ENCODE assay signal across 9 mouse cellular contexts in the genomic region with DNA sequence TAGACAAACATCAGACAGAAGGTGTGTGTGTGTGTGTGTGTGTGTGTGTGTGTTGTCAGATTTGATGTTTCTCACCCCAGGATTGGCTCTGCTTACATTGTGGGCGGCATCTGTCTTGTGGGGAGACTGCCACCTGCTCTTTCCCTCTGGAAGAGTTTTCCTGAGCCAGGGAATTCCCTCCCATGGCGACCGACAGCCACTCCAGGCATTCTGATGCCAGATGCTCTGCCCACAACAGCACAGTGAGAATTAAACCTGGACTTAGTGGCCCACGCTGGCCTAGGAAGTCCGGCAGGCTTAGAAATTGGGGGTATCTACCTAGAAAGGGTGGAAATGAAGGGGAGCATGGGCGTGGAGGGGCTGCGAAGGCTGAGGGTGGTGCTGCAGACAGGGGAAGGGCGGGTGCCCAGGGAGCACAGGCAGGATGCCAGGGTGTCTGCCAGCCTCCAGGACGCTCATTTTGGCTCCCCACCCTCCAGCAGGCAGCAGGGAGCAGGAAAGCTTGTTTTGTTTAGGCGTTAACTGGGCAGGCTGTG. TPM values are rescaled to one million over a fixed set of nuclear protein-coding genes. Genes with fewer than 3 reads are reported as not detected.
DNase-seq lines count a peak whose midpoint lies in the region; ATAC-seq lines count a peak whose summit lies in the region.
"Had no signal": no experiment of that assay in that cellular context is flagged by ENCODE, and none has a peak within 500 bp of the region (broad histone marks: within the 10 kb centered on the region; RNA-seq: fewer than 3 reads in every experiment).

No protein-coding gene starts in this region.

- DNase-seq in heart, adult 11 months, result peak; percentile 96
- peak; percentile 74 to 77 for DNase-seq in cerebellum, postnatal 14 days
- DNase-seq in gastrocnemius, postnatal 36 days, result peak; percentile 35 to 40
- DNase-seq in layer of hippocampus, postnatal 25 days (ENCODE audit: extremely low spot score in 1 of 2, low spot score in 1 of 2), result peak; percentile 54 to 57
- no peak for DNase-seq in midbrain, embryonic 10.5 days (ENCODE audit: low spot score)
- no peak for DNase-seq in thymus, postnatal 0 days (ENCODE audit: low spot score)
- no peak for DNase-seq in urinary bladder, adult 2 months (ENCODE audit: low spot score)

- H3K4me1 ChIP-seq in heart, embryonic 12.5 days (replicated peaks), result no peaks in the 10 kb centered on the region; the same call in 1 of the 2 replicates
- H3K4me1 ChIP-seq in midbrain, embryonic 10.5 days, result peaks cover 5% of the 10 kb centered on the region
- H3K4me1 ChIP-seq: lung, embryonic 15.5 days had no signal

- 66% methylated on average over 10 of the region's 10 CpGs for WGBS in heart, embryonic 12.5 days
- WGBS in midbrain, embryonic 10.5 days, result 61% methylated on average over 10 of the region's 10 CpGs

- H3K4me3 ChIP-seq in heart, embryonic 12.5 days, result no peak overlapping the region
- H3K4me3 ChIP-seq in midbrain, embryonic 10.5 days, result no peak overlapping the region
- H3K4me3 ChIP-seq: lung, embryonic 15.5 days had no signal

- ATAC-seq in heart, embryonic 12.5 days (ENCODE audit: insufficient number of reproducible peaks, low FRiP score), result no peak; the same call in 1 of the 2 replicates

- no peak overlapping the region for H3K27ac ChIP-seq in heart, embryonic 12.5 days (ENCODE audit: poor library complexity, severe bottlenecking)
- H3K27ac ChIP-seq in midbrain, embryonic 10.5 days (replicated peaks), result peak overlapping the region; percentile 39; the same call in 1 of the 2 replicates
- H3K27ac ChIP-seq: lung, embryonic 15.5 days had no signal

- H3K4me2 ChIP-seq in heart, embryonic 12.5 days, result no peak overlapping the region
- H3K4me2 ChIP-seq: lung, embryonic 15.5 days had no signal

- H3K9ac ChIP-seq in heart, embryonic 12.5 days, result no peak overlapping the region
- H3K9ac ChIP-seq: lung, embryonic 15.5 days had no signal

- intact Hi-C loops in gastrocnemius, postnatal 36 days (cut with DNase I), result no loop called here

- H3K9me3 ChIP-seq in heart, embryonic 12.5 days (replicated peaks), result no peaks in the 10 kb centered on the region
- no peaks in the 10 kb centered on the region for H3K9me3 ChIP-seq in midbrain, embryonic 10.5 days (replicated peaks)
- H3K9me3 ChIP-seq: lung, embryonic 15.5 days had no signal

- no peaks in the 10 kb centered on the region for H3K36me3 ChIP-seq in heart, embryonic 12.5 days
- no peaks in the 10 kb centered on the region for H3K36me3 ChIP-seq in midbrain, embryonic 10.5 days
- H3K36me3 ChIP-seq: lung, embryonic 15.5 days had no signal

- H3K27me3 ChIP-seq in heart, embryonic 12.5 days (replicated peaks), result no peaks in the 10 kb centered on the region
- H3K27me3 ChIP-seq in midbrain, embryonic 10.5 days (ENCODE audit: low read depth, poor library complexity, severe bottlenecking), result no peaks in the 10 kb centered on the region
- H3K27me3 ChIP-seq: lung, embryonic 15.5 days had no signal

RNA-seq across cellular contexts. Expression of a gene that starts 8.6 kb away (rescaled TPM):
- polyA plus RNA-seq in heart, embryonic 12.5 days (2016; fragmentation: Nextera tagmentation; extraction: Ambion mirVana), result 18.4 and 18.7 TPM in 2 replicates
- total RNA-seq in gastrocnemius, postnatal 36 days (2021), result 1 to 10 TPM; 4.4 to 4.8 TPM
- total RNA-seq in layer of hippocampus, postnatal 25 days (2021), result 10 to 100 TPM; 33.0 to 41.8 TPM
- 19.0 and 21.2 TPM in 2 replicates for polyA plus RNA-seq in midbrain, embryonic 10.5 days (2016; fragmentation: Nextera tagmentation; extraction: Ambion mirVana)
- polyA plus RNA-seq in thymus, postnatal 0 days (2015; fragmentation: Nextera tagmentation; extraction: Ambion mirVana), result 16.9 and 17.8 TPM in 2 replicates
- polyA plus RNA-seq in urinary bladder, adult 2 months (2012; rRNA removed), result 10.0 and 12.0 TPM in 2 replicates

Comparison
In these comparisons a context has a peak if more than half of its experiments do, and no peak if none do; other contexts are left out.
1. DNase-seq: peak in heart, adult 11 months (single experiment), cerebellum, postnatal 14 days (2 of 2), gastrocnemius, postnatal 36 days (2 of 2) and layer of hippocampus, postnatal 25 days (2 of 2); none in midbrain, embryonic 10.5 days (single experiment), thymus, postnatal 0 days (single experiment) and urinary bladder, adult 2 months (single experiment).